Mouse (Mus musculus) lung, postnatal 36 days (tissue): ENCODE measurements around the gene Phospho2.

ENCODE experiments used
- DNase-seq: peaks from one replicate; pipeline ENCODE4 v3.0.0; 2022; ENCODE audit warnings: mixed read lengths

Gene Phospho2

DNA sequence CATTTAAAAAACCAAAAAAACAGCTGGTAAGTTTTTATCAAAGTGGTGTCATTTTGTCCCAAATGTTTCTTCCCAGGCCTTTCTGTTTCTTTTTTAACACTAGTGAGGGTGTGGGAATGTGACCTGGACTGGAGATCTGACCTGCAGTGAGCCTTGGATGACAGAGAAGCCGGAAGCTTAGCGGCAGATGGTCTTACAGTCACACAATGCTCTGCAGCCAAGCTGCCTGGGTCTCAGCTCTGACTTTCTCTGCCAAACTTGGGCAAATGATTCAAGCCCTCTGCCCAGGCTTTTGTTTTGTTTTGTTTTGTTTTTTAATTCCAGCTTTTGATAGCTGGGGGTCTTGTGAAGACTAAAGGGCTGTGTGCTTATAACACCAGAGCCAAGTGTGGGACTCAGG, 37.0 kb downstream of the Phospho2 start:
- peak; percentile 41 for DNase-seq

DNA sequence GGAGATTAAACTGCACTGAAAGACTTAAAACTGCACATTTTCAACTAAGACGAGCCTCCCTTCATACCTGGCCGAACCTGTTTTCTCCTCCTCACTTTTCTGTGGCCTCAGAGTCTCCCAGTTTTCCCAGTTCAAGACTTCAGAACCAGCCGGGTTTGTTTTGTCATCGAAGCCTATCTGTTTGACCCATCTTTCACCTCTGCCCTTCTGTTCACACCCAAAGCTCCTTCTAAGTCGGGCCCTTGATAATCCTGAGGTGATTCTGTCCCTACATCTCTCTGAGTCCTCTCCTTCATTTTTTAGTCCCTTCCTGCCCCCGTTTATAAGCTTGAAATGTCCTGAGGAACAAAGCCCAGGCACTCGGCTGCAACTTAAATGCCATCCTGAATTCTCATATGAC, 38.6 kb downstream of the Phospho2 start:
- no peak for DNase-seq

DNA sequence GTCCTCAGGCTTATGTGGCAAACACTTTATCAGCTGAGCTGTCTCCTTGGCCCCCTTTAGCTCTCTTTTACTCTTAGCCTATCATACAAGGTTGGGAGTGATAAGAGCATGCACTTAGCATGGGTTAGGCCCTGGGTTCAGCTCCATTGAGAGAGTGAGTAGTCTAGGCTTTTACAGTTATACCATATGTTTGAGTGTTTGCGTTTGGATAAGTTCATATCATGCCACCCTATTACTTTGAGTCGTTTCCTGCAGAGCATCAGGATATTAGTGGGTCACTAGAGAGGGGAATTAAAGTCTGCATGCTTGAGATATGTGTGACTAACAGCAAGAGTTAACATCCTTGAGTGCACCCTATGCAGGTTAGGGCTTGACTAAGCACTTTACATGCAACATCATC, 40.3 kb downstream of the Phospho2 start:
- no peak for DNase-seq

DNA sequence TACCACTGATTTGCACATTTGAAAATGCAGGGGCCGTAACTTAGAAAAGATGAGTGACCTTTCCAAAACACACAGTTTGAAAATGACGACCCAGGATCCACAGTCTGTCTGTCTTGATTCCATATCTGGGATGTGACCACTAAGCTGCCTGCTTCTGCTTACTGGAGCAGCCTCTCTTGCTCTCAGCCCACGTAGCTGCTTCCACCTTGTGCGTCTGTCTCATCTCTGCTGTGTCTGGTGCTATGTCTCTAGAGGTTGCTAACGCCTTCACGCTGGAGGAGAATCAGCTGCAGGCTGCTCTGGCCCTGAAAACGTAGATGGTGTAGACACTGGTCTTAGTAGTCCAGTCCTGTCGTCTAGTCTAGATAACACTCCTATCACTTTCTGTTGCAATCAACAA, 40.7 kb downstream of the Phospho2 start:
- no peak for DNase-seq

DNA sequence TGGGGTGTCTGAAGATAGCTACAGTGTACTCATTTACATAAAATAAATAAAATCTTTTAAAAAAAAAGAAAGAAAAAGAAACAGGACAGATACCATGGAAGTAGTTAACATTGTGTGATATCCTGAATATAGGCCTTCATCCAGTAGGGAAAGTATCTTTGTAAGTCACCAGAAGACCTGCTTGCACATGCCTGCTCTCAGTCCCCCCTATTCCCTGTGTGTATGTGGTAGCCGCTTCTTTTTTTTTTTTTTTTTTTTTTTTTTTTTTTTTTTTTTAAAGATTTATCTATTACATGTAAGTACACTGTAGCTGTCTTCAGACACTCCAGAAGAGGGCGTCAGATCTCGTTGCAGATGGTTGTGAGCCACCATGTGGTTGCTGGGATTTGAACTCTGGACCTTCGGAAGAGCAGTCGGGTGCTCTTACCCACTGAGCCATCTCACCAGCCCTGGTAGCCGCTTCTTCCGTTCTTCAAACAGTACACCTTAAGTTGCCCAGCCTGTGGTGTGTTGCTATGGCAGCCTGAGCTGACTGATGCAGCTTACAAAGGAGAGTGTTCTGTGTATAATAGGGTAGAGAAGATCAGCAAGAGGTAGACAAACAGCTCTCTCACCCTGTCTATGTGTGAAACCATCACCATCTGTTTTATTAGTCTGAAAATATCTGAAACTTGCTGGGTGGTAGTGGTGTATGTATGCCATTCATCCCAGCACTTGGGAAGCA, 48.0 kb downstream of the Phospho2 start:
- DNase-seq, result no peak

DNA sequence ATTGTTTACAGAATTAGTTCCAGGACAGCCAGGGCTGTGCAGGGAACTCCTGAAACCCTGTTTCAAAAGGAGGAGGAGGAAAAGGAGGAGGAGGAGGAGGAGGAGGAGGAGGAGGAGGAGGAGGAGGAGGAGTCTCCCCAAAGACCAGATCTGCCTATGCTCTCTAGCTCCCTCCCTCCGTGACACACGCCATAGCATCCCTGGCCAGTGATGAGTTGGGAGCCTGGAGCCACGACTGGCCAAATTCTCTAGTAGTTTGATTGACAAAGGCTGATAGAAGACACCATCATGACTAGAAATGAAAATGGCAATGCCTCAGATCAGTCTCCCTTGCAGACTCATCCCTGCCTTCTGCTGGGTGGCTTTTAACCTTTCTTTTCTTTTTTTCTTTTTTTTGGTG, 48.6 kb downstream of the Phospho2 start:
- DNase-seq, result no peak

DNA sequence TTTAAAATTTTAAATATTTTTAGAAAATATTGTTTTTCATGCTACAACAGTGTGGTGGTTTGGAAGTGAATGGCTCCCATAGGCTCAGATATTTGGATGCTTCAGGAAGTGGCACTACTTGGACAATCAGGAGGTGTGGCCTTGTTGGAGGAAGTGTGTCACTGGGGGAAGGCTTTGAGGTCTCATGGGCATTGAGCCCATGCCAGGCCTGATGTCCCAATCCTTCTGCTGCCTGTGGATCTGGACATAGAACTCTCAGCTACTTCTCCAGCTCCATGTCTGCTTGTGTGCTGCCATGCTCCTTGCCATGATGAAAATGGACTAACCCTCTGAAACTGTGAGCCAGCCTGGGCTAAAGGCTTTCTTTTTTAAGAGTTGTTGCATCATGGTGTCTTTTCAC, 49.3 kb downstream of the Phospho2 start:
- DNase-seq, result no peak

DNA sequence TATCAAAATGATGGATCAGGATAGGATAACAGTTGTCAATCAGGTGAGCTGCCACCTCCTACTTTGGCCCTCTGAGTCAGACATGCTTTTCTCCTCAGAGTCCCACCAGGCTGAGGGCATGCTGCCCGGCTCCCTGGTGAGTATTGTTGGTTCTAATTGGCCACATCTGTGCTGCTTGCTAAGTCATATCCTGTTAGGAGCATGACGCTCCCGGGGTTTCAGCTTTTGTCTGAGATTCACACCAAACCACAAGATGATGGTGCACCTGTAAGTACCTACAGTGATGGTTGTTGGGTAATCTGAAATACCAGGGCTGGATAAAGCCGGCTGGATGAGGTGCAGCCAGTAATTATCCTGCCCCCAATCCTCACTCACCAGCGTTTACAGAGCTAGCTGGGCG, 50.8 kb downstream of the Phospho2 start:
- DNase-seq, result no peak

DNA sequence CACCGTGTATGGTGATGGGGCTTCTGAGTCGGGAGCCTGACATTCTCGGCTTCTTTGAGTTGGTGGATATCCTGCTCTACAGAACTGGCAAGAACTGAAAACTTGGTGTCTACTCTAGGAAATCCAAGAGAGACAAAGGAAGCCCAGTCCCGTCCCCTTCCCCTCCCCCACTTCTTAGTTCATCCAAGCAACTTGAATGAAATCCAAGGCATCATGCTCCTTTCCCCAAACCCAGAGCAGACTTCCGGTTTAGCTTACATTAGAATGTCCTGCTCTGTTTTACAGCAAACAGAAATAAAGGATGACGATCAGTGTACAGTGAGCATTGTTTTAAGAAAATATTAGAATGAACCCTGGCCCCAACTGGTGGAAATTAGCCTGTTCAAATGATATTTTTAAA, 59.8 kb downstream of the Phospho2 start:
- peak; percentile 32 for DNase-seq
